Mouse (Mus musculus): ENCODE measurements at regions not wholly inside any gene's neighbourhood (a gene's known extent, or its start where the extent isn't known, plus 50 kb on each side); places are given as distances from the start of the nearest gene placed in this dataset.

DNA sequence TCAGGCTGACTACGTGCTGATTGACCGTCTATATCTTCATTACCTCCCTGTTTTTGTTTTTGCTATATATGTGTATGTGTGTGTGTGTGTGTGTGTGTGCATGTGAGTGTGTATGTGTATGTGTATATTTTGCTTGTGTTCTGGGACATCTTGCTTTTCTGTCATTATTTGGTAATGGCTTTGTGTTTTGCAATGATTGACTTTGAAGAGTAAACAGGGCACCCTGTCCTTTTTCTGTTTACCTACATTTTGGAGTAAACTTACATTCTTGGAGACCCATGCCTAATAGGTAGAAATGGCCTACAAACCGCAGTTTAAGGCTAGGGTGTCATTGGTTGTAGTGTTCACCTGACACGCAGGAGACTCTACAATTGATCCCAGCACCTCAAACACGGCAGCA is 177.5 kb upstream of the Tmem72 start:
- H3K4me1 ChIP-seq (ENCODE audit: control insufficient read depth, insufficient read depth, low read length), result peaks cover 10% of the 10 kb centered on the region
- no peak overlapping the region for H3K4me3 ChIP-seq (replicated peaks; ENCODE audit: low read length)
- H3K9me3 ChIP-seq (replicated peaks; ENCODE audit: control insufficient read depth, low read length), result no peaks in the 10 kb centered on the region
- no peaks in the 10 kb centered on the region for H3K36me3 ChIP-seq (ENCODE audit: control insufficient read depth, insufficient read depth, low read length)
- no peaks in the 10 kb centered on the region for H3K27me3 ChIP-seq (ENCODE audit: control insufficient read depth, insufficient read depth, low read length)
- H3K9ac ChIP-seq (ENCODE audit: low read length), result no peak overlapping the region
- no peak overlapping the region for H3K4me2 ChIP-seq (ENCODE audit: low read depth, low read length)
- peak overlapping the region; percentile 63; the same call in 1 of the 2 replicates for H3K27ac ChIP-seq (ENCODE audit: low read length)
- no peak for ATAC-seq (ENCODE audit: insufficient read depth, low FRiP score)
- 88% methylated on average over 5 of the region's 5 CpGs for WGBS

DNA sequence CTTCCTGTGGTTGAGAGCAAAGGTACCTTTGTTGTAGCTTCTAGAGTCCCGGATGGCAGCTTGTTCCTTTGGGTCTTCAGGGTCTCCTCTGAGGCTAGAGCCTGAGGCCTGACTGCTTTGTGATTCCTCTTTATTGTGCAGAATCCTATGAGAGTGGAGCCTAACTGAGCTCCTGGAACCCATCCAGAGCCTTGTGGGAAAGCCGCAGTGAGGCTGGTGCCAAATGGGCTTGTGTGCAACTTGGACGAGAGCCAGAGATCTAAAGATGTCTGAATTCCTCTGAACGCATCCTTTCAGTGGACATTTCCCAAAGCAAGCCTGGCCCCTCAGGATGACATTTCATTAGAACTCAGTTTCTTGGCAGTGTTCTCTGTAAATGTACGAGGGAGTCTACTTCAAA is 178.4 kb upstream of the Tmem72 start:
- Histone ChIP-seq H3K4me1 (ENCODE audit: control insufficient read depth, insufficient read depth, low read length) (peaks cover 10% of the 10 kb centered on the region), H3K4me2 (ENCODE audit: low read depth, low read length) (no peak overlapping the region), H3K27ac (ENCODE audit: low read length) (peak overlapping the region; percentile 63; the same call in 1 of the 2 replicates), H3K9ac (ENCODE audit: low read length) (no peak overlapping the region), H3K36me3 (ENCODE audit: control insufficient read depth, insufficient read depth, low read length) (no peaks in the 10 kb centered on the region), H3K27me3 (ENCODE audit: control insufficient read depth, insufficient read depth, low read length) (no peaks in the 10 kb centered on the region), H3K4me3 (replicated peaks; ENCODE audit: low read length) (no peak overlapping the region), H3K9me3 (replicated peaks; ENCODE audit: control insufficient read depth, low read length) (no peaks in the 10 kb centered on the region)
- peak; percentile 79 for ATAC-seq (ENCODE audit: insufficient read depth, low FRiP score)
- WGBS, result 34% methylated on average over 5 of the region's 5 CpGs

DNA sequence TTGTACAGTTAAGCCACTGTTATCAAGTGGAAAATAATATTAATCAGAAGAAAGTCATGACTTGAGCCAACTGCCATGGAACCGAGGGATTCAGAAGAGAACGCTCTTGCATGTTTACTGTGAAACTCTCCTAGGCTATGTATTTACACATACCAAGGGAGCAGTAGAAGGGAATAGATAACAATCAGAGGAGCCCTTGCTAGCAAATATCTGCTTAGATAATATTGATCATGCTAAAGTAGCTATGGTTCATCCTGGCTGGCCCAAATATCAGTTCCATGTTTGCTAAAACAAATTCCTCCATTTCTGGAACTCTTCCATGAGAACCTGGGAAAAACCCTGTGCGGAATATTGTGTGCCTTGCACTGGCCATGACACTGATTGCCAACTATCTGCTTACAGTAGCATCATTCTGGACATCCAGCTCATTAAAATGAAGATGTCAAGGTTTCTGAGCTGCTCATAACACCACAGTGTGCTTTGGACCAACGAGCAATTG is 179.5 kb upstream of the Tmem72 start:
- Histone ChIP-seq H3K27ac (ENCODE audit: low read length) (no peak overlapping the region; the same call in 1 of the 2 replicates), H3K4me1 (ENCODE audit: control insufficient read depth, insufficient read depth, low read length) (peaks cover 10% of the 10 kb centered on the region), H3K36me3 (ENCODE audit: control insufficient read depth, insufficient read depth, low read length) (no peaks in the 10 kb centered on the region), H3K9ac (ENCODE audit: low read length) (no peak overlapping the region), H3K27me3 (ENCODE audit: control insufficient read depth, insufficient read depth, low read length) (no peaks in the 10 kb centered on the region), H3K9me3 (replicated peaks; ENCODE audit: control insufficient read depth, low read length) (no peaks in the 10 kb centered on the region), H3K4me2 (ENCODE audit: low read depth, low read length) (no peak overlapping the region), H3K4me3 (replicated peaks; ENCODE audit: low read length) (no peak overlapping the region)
- ATAC-seq (ENCODE audit: insufficient read depth, low FRiP score), result no peak
- 49% methylated on average over 4 of the region's 4 CpGs for WGBS

DNA sequence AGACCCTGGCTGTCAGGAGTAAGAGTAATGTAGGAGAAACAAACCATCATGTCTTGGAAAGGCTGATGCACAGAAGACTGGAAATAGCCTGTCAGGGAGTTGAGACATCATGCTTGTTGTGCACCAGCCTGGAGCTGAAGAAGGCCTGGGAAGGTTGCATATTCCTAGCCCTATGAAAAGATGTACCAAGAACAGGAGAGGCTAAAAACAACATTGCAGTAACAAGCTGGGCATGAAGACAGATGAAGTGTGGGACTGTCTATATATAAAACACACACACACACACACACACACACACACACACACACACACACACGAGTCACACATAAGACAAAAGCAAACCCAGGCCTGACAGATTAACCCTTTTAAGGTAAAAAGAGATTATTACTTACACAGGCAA is 185.1 kb upstream of the Tmem72 start:
- H3K4me1 ChIP-seq (ENCODE audit: control insufficient read depth, insufficient read depth, low read length), result 0 out of 2 replicates have a peak, but pooled peaks cover 2% of the 10 kb centered on the region
- no peaks in the 10 kb centered on the region for H3K27me3 ChIP-seq (ENCODE audit: control insufficient read depth, insufficient read depth, low read length)
- H3K9me3 ChIP-seq (replicated peaks; ENCODE audit: control insufficient read depth, low read length), result no peaks in the 10 kb centered on the region
- no peak overlapping the region for H3K4me2 ChIP-seq (ENCODE audit: low read depth, low read length)
- H3K4me3 ChIP-seq (replicated peaks; ENCODE audit: low read length), result no peak overlapping the region
- H3K27ac ChIP-seq (ENCODE audit: low read length), result no peak overlapping the region
- no peak overlapping the region for H3K9ac ChIP-seq (ENCODE audit: low read length)
- no peaks in the 10 kb centered on the region for H3K36me3 ChIP-seq (ENCODE audit: control insufficient read depth, insufficient read depth, low read length)
- no peak for ATAC-seq (ENCODE audit: insufficient read depth, low FRiP score)
- WGBS, result 21% methylated on average over 1 of the region's 1 CpGs

DNA sequence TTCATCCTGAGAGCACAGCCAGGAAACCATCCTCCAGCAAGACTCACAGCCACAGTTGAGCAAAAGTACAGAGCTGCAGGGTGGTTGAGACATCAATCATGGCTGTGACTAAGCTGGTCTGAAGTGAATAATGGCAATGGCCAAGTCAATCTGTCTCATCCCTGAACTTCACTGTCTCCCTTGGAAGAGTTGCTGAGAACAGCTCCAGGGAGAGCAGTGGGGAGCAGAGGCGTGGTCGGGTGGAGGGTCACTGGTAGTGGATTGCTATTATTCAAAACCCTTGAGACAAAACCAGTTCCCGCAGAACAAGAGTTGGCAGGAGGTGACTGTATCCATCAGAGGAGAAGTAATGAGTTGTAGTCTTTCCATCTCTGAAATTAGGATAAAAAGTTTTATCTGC is 185.7 kb upstream of the Tmem72 start:
- Histone ChIP-seq H3K9me3 (replicated peaks; ENCODE audit: control insufficient read depth, low read length) (no peaks in the 10 kb centered on the region), H3K9ac (ENCODE audit: low read length) (no peak overlapping the region), H3K27ac (ENCODE audit: low read length) (no peak overlapping the region), H3K36me3 (ENCODE audit: control insufficient read depth, insufficient read depth, low read length) (no peaks in the 10 kb centered on the region), H3K4me1 (ENCODE audit: control insufficient read depth, insufficient read depth, low read length) (0 out of 2 replicates have a peak, but pooled peaks cover 2% of the 10 kb centered on the region), H3K4me2 (ENCODE audit: low read depth, low read length) (no peak overlapping the region), H3K27me3 (ENCODE audit: control insufficient read depth, insufficient read depth, low read length) (no peaks in the 10 kb centered on the region), H3K4me3 (replicated peaks; ENCODE audit: low read length) (no peak overlapping the region)
- WGBS, result 68% methylated on average over 3 of the region's 3 CpGs
- no peak for ATAC-seq (ENCODE audit: insufficient read depth, low FRiP score)

DNA sequence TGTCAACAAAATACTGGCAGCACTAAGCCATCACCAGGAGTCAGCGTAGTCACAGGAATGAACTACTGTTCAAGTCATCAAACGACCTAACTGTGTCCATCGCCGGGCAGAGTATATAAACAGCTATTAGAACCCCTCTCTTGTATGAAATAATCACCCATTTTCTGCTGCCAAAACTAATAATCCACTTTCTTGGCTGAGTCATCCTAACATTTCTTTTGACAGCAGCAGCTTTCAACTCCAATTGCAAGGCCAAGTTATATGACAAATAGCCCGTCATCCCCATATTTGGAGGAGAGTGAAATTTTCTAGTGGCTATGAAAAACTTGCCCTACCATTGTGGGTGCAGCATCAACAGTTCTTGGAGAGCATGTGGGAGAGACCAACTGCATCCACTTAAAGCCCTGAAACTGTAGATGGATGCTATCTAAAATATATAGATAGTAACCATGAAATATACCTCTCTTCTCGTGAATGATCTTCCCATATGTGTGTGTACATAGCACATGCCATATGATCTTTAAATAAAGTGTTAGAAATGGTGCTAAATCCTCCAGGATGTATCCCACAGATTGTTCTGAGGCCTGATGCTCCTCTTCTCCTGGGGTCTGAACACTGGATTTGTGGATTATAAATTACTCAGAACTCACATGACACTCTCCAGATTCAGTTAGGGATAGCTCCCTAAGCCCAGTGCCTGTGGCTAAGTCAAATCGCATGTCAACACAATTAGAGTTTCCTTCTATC is 189.9 kb upstream of the Tmem72 start:
- no peak overlapping the region for H3K9ac ChIP-seq (ENCODE audit: low read length)
- no peaks in the 10 kb centered on the region for H3K27me3 ChIP-seq (ENCODE audit: control insufficient read depth, insufficient read depth, low read length)
- no peak overlapping the region for H3K4me3 ChIP-seq (replicated peaks; ENCODE audit: low read length)
- no peak overlapping the region for H3K4me2 ChIP-seq (ENCODE audit: low read depth, low read length)
- no peaks in the 10 kb centered on the region for H3K9me3 ChIP-seq (replicated peaks; ENCODE audit: control insufficient read depth, low read length)
- 0 out of 2 replicates have a peak, but pooled peaks cover 2% of the 10 kb centered on the region for H3K4me1 ChIP-seq (ENCODE audit: control insufficient read depth, insufficient read depth, low read length)
- WGBS, result 53% methylated on average over 7 of the region's 7 CpGs
- ATAC-seq (ENCODE audit: insufficient read depth, low FRiP score), result no peak
- no peak overlapping the region for H3K27ac ChIP-seq (ENCODE audit: low read length)
- H3K36me3 ChIP-seq (ENCODE audit: control insufficient read depth, insufficient read depth, low read length), result no peaks in the 10 kb centered on the region

DNA sequence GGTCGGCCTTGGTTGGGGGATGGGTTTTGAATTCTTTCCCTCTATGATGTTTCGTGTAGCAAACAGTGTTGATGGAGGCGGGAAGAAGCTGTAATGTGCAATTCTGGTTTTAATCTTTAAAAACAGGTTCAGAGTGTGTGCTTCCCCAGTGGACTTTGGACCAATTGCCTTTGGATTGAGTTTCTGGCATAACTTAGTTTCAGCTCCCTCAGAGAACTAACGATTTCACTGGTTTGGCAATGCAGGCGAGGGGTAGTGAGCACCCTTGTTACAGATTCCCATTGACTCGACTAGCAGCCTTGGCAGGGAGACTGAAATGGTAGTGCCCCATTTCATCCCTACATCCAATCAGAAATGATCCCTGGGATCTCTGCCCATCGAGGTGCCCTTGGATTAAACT is 193.9 kb upstream of the Tmem72 start:
- Histone ChIP-seq H3K27ac (ENCODE audit: low read length) (no peak overlapping the region), H3K4me2 (ENCODE audit: low read depth, low read length) (no peak overlapping the region), H3K9ac (ENCODE audit: low read length) (no peak overlapping the region), H3K36me3 (ENCODE audit: control insufficient read depth, insufficient read depth, low read length) (no peaks in the 10 kb centered on the region), H3K9me3 (replicated peaks; ENCODE audit: control insufficient read depth, low read length) (no peaks in the 10 kb centered on the region), H3K4me1 (ENCODE audit: control insufficient read depth, insufficient read depth, low read length) (no peaks in the 10 kb centered on the region), H3K4me3 (replicated peaks; ENCODE audit: low read length) (no peak overlapping the region), H3K27me3 (ENCODE audit: control insufficient read depth, insufficient read depth, low read length) (no peaks in the 10 kb centered on the region)
- WGBS, result 87% methylated on average over 7 of the region's 7 CpGs
- no peak for ATAC-seq (ENCODE audit: insufficient read depth, low FRiP score)

DNA sequence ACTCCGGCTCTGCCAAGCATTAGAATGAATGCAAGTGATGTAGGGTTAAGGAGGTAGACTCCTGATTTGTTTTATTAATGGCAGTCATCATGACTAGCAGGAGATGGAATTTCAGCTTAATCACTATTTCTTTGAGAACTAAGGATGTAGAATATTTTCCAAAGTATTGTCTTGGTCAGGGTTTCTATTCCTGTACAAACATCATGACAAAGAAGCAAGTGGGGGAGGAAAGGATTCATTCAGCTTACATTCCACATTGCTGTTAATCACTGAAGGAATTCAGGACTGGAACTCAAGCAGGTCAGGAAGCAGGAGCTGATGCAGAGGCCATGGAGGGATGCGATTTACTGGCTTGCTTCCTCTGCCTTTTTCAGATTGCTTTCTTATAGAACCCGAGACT is 195.4 kb upstream of the Tmem72 start:
- Histone ChIP-seq H3K27ac (ENCODE audit: low read length) (no peak overlapping the region), H3K36me3 (ENCODE audit: control insufficient read depth, insufficient read depth, low read length) (no peaks in the 10 kb centered on the region), H3K4me3 (replicated peaks; ENCODE audit: low read length) (no peak overlapping the region), H3K4me2 (ENCODE audit: low read depth, low read length) (no peak overlapping the region), H3K9ac (ENCODE audit: low read length) (no peak overlapping the region), H3K9me3 (replicated peaks; ENCODE audit: control insufficient read depth, low read length) (no peaks in the 10 kb centered on the region), H3K27me3 (ENCODE audit: control insufficient read depth, insufficient read depth, low read length) (no peaks in the 10 kb centered on the region), H3K4me1 (ENCODE audit: control insufficient read depth, insufficient read depth, low read length) (no peaks in the 10 kb centered on the region)
- ATAC-seq (ENCODE audit: insufficient read depth, low FRiP score), result no peak
- 66% methylated on average over 3 of the region's 3 CpGs for WGBS

DNA sequence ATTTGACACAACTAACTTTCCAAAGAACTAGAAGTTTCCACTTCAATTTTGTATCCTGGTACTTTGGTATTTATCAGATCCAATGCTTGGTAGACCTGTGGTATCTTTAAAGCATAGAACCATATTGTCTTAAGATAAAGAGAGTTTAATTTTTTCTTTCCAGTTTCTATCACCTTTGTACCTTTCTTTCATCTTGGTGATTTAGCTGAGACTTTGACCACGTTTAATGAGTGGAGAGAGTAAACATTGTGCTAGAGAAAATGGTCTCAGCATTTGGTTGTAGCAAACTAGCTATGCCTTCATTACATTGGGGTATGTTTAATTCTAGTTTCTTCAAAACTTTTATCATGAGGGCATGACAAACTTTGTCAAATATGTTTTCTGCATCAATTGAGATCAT is 197.4 kb upstream of the Tmem72 start:
- H3K27me3 ChIP-seq (ENCODE audit: control insufficient read depth, insufficient read depth, low read length), result no peaks in the 10 kb centered on the region
- 31% methylated on average over 1 of the region's 1 CpGs for WGBS
- no peak overlapping the region for H3K9ac ChIP-seq (ENCODE audit: low read length)
- H3K36me3 ChIP-seq (ENCODE audit: control insufficient read depth, insufficient read depth, low read length), result no peaks in the 10 kb centered on the region
- no peak overlapping the region for H3K4me3 ChIP-seq (replicated peaks; ENCODE audit: low read length)
- no peaks in the 10 kb centered on the region for H3K4me1 ChIP-seq (ENCODE audit: control insufficient read depth, insufficient read depth, low read length)
- ATAC-seq (ENCODE audit: insufficient read depth, low FRiP score), result no peak
- no peak overlapping the region for H3K27ac ChIP-seq (ENCODE audit: low read length)
- H3K9me3 ChIP-seq (replicated peaks; ENCODE audit: control insufficient read depth, low read length), result no peaks in the 10 kb centered on the region
- no peak overlapping the region for H3K4me2 ChIP-seq (ENCODE audit: low read depth, low read length)
